Mouse (Mus musculus) stomach, adult 2 months (tissue): ENCODE results near the gene Ccnb1ip1. TPM values are rescaled to one million over a fixed set of nuclear protein-coding genes. Genes with fewer than 3 reads are reported as not detected.

Source experiments
- polyA plus RNA-seq: library from polyadenylated mRNA; depleted of rRNA; stranded (reverse); fragments of >200 nt; gene quantifications from 2 replicates; pipeline ENCODE4 v1.2.3, GENCODE M21; 2012; rRNA removed

Ccnb1ip1 gene
- not detected in 2 replicates for polyA plus RNA-seq

GRCm38 (mm10) chr14:50807487-50808072 lies at the start of gene Ccnb1ip1, which contains the start of gene Parp2:
Ccnb1ip1 (minus strand) TSS chr14:50807732.
Parp2 (plus strand) TSS chr14:50807841.

GRCm38 (mm10) chr14:50785251-50785637 lies 22.3 kb downstream of the Ccnb1ip1 start, which contains the start of gene Ttc5:
Ttc5 (minus strand) TSS chr14:50785519.

GRCm38 (mm10) chr14:50744994-50745393 lies 62.5 kb downstream of the Ccnb1ip1 start, which contains the start of gene Olfr749:
Olfr749 (minus strand) TSS chr14:50745094.

Other genes with a start within 250 kb of the Ccnb1ip1 start
- gene Olfr744, start 192.9 kb downstream of the Ccnb1ip1 start, polyA plus RNA-seq = not detected in 2 replicates
- not detected in 2 replicates for gene Olfr745, start 168.3 kb downstream of the Ccnb1ip1 start, polyA plus RNA-seq
- gene Olfr746, start 160.6 kb downstream of the Ccnb1ip1 start, polyA plus RNA-seq = not detected in 2 replicates
- not detected in 2 replicates for gene Olfr747, start 114.5 kb downstream of the Ccnb1ip1 start, polyA plus RNA-seq
- gene Olfr748, start 100.4 kb downstream of the Ccnb1ip1 start, polyA plus RNA-seq = not detected in 2 replicates
- not detected in 2 replicates for gene Olfr749, start 62.6 kb downstream of the Ccnb1ip1 start, polyA plus RNA-seq
- 5.8 and 6.4 TPM in 2 replicates for gene Ttc5, start 22.2 kb downstream of the Ccnb1ip1 start, polyA plus RNA-seq
- 1.1 and 1.7 TPM in 2 replicates for gene Parp2, start 109 bp upstream of the Ccnb1ip1 start, polyA plus RNA-seq
- 7.6 and 10.3 TPM in 2 replicates for gene Tep1, start 62.8 kb upstream of the Ccnb1ip1 start, polyA plus RNA-seq
- 0.65 and 0.79 TPM in 2 replicates for gene Klhl33, start 89.8 kb upstream of the Ccnb1ip1 start, polyA plus RNA-seq
- gene Osgep, start 117.2 kb upstream of the Ccnb1ip1 start, polyA plus RNA-seq = 37.8 and 96.3 TPM in 2 replicates
- gene Apex1, start 117.2 kb upstream of the Ccnb1ip1 start, polyA plus RNA-seq = 7.8 and 10.9 TPM in 2 replicates
- 27.9 and 42.4 TPM in 2 replicates for gene Pip4p1, start 123.1 kb upstream of the Ccnb1ip1 start, polyA plus RNA-seq
- 6.5 and 7.3 TPM in 2 replicates for gene Pnp, start 123.3 kb upstream of the Ccnb1ip1 start, polyA plus RNA-seq
- gene Gm49342, start 136.8 kb upstream of the Ccnb1ip1 start, polyA plus RNA-seq = not detected in 2 replicates
- gene Pnp2, start 148.3 kb upstream of the Ccnb1ip1 start, polyA plus RNA-seq = 0.14 TPM in 1 of 2 replicates, not detected in the other
- gene Rnase10, start 200.0 kb upstream of the Ccnb1ip1 start, polyA plus RNA-seq = 0.40 TPM in 1 of 2 replicates, not detected in the other
- 0.19 TPM in 1 of 2 replicates, not detected in the other for gene Rnase9, start 234.1 kb upstream of the Ccnb1ip1 start, polyA plus RNA-seq
- gene Rnase11, start 242.4 kb upstream of the Ccnb1ip1 start, polyA plus RNA-seq = not detected in 2 replicates
- 0.28 TPM in 1 of 2 replicates, not detected in the other for gene Rnase12, start 249.9 kb upstream of the Ccnb1ip1 start, polyA plus RNA-seq